Mouse (Mus musculus) lung, adult 2 months (tissue): ENCODE data around the gene March10. TPM values are rescaled to one million over a fixed set of nuclear protein-coding genes. Genes with fewer than 3 reads are reported as not detected.

Experiments
- DNase-seq: peaks from one replicate; pipeline ENCODE4 v3.0.0; 2022
- H3K4me1 ChIP-seq: fragments of 200-500 bp; 2 replicates; pipeline ENCODE4 v1.6.1; 2011; ENCODE audit warnings: low read length; ENCODE audit not compliant: control insufficient read depth, insufficient read depth
- H3K4me3 ChIP-seq: fragments of 200-500 bp; replicated peaks from 2 replicates; pipeline ENCODE3; 2011; ENCODE audit warnings: low read depth, mild to moderate bottlenecking, control low read depth, low read length; ENCODE audit errors: extremely low read depth
- CTCF ChIP-seq: fragments of 200-500 bp; IDR thresholded peaks from 2 replicates; pipeline ENCODE4 v1.5.1; 2011; ENCODE audit warnings: mild to moderate bottlenecking, low read length, control low read depth; ENCODE audit not compliant: insufficient read depth
- POLR2A ChIP-seq: fragments of 200-500 bp; IDR thresholded peaks from 2 replicates; pipeline ENCODE4 v1.6.1; 2011; ENCODE audit warnings: low read depth, mild to moderate bottlenecking, control low read depth, low read length, borderline replicate concordance; ENCODE audit errors: extremely low read depth
- WGBS: fragments of 180-500 bp; shearing (Covaris S2); methylation state at CpG from one replicate; pipeline ENCODE4 v1.1.7; 2018; 5-methylcytosine and 5-hydroxymethylcytosine counted together
- polyA plus RNA-seq: library from polyadenylated mRNA; depleted of rRNA; stranded (reverse); fragments of >200 nt; gene quantifications from 2 replicates; pipeline ENCODE4 v1.2.3, GENCODE M21; 2012

The March10 gene
- polyA plus RNA-seq, 1 experiment = 0.08 TPM

DNA sequence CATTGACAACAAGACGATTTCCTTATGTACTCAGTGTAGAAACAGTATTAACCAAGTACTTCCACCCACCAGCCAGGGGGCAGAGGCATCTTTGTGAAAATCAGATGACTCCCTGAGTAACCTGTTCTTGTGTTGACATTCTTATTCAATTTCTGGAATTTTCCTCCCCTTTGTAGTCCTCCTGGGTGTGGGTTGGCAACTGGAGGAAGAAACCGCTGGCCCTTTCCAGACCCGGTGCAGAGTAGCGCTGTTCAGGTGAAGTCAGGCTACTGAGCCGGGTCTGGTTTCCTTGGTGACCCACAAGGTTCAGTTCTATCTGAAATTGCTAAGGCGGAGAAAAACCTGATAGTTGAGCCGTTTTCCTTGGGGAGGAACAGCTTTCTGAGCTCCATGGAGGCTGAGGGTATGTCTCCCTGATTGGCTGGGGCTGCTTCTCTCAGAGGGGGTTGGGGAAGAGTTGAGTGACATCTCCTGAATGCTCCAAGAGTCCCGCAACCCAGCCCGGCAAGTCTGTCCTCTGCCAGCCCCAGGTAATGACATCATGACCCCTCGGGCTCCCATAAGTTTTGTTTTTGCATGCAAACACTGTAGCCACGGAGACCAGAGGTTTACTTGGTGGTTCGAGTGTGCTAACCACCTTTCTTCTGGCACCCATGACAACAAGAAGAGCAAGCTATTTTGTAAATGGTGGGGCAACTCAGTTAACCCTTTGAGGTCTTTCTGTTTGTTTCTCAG is 6.8 kb downstream of the March10 start:
- no peak for TF ChIP-seq POLR2A
- no peak for TF ChIP-seq CTCF
- Histone ChIP-seq H3K4me1 (no peaks in the 10 kb centered on the region), H3K4me3 (no peak overlapping the region)
- DNase-seq = peak; percentile 34
- WGBS = 55% methylated on average over 12 of the region's 12 CpGs

DNA sequence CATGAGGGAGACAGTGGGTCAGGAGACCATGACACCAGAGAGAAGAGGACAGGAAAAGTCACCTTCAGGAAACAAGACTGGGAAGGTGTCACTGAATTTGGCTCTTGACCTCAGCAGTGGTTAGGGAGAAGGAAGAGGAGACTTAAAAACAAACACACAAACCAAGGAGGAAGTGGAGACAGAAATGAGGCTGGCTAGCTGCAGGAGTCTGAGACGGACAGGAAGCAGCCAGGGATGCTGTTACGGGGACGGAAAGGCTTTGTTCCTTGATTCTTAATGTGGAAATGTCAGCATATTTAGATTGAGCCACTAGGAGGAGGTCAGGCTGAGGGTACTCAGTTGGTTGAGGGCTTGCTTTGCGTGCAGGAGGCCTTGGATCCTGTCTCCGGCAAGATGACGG is 8.9 kb downstream of the March10 start:
- no peak for TF ChIP-seq CTCF
- no peak for TF ChIP-seq POLR2A
- Histone ChIP-seq H3K4me3 (no peak overlapping the region), H3K4me1 (no peaks in the 10 kb centered on the region)
- 49% methylated on average over 6 of the region's 6 CpGs for WGBS
- DNase-seq = no peak

DNA sequence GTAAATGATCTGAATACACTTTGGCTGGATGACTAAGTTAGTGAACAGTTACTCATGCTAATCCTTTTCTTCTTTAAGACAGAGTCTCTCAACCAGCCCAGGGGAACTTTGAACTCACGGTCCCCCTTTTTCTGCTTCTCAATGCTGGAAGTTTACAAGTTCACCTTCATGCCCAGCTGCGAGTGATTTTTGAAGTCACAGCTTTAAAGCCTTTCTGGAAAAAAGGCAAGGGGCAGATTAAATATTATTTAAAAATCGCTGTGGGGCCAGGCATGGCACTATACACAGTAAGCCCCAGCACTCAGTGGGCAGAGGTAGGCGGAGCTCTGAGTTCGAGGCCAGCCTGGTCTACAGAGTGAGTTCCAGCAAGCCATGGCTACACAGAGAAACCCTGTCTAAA is 10.3 kb downstream of the March10 start:
- WGBS = 86% methylated on average over 5 of the region's 5 CpGs
- H3K4me3 ChIP-seq = no peak overlapping the region
- DNase-seq = no peak
- no peaks in the 10 kb centered on the region for H3K4me1 ChIP-seq
- TF ChIP-seq CTCF = no peak
- TF ChIP-seq POLR2A = no peak

DNA sequence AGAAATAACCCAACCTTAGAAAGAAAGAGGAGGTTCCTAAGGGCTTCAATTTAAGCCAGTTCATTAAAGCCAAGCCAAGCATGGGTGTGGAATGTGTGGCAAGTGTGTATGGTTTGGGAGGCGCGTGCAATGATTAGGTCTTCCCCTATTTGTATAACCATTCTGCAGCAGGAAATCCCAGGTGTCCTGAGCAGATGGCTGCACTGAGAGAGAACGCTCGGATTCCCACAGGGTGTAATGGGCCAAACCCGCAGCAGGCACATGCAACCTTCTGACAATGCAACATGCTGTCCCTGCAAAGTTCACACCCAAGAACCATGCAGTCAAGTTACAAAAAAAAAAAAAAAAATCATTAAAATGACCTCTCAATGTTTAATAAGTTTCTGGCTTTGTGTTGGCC is 10.8 kb downstream of the March10 start:
- DNase-seq = no peak
- TF ChIP-seq POLR2A (no peak), CTCF (no peak)
- H3K4me3 ChIP-seq = no peak overlapping the region
- WGBS = 76% methylated on average over 5 of the region's 5 CpGs
- no peaks in the 10 kb centered on the region for H3K4me1 ChIP-seq

DNA sequence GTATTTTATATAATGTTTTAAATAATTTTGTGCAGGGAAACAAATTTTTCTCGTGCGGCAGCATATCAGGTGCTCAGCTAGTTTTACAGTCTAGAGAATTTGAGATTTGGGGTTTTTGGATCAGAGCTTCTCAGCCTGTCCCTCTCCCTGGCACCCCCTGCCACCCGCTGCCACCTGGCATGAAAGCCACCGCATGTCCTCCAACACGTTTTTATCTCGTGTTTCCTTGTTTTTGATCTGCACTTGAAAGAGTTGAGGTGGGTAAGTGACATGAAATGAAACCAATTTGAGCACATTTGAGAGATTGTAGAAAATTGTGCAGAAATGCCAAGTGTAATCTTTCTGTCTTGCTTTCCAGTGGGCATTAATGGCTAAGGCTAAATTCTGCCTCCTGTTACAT is 11.6 kb downstream of the March10 start:
- Histone ChIP-seq H3K4me1 (no peaks in the 10 kb centered on the region), H3K4me3 (no peak overlapping the region)
- WGBS = 68% methylated on average over 6 of the region's 6 CpGs
- TF ChIP-seq POLR2A (no peak), CTCF (no peak)
- no peak for DNase-seq

DNA sequence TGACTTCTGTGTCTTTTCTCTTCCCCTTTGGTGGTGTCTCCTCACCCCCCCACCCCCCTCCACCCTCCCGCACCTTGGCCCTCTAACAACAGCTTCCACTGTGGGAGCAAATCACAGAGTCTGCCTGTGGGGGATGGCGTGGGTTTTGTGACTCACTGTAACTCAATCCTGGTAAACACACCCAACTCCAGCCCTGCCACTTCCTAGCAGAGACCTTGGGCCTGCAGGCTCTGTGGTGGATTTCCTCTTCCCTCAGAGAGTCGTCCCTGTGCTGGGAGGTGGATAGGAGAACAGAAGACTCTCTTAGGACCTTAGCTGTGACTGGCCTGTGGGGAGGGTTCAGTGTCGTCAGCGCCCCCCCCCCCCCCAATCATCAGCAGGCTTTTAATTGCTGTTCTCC is 13.0 kb downstream of the March10 start:
- Histone ChIP-seq H3K4me1 (no peaks in the 10 kb centered on the region), H3K4me3 (no peak overlapping the region)
- TF ChIP-seq POLR2A (no peak), CTCF (no peak)
- 46% methylated on average over 3 of the region's 5 CpGs for WGBS
- no peak for DNase-seq

DNA sequence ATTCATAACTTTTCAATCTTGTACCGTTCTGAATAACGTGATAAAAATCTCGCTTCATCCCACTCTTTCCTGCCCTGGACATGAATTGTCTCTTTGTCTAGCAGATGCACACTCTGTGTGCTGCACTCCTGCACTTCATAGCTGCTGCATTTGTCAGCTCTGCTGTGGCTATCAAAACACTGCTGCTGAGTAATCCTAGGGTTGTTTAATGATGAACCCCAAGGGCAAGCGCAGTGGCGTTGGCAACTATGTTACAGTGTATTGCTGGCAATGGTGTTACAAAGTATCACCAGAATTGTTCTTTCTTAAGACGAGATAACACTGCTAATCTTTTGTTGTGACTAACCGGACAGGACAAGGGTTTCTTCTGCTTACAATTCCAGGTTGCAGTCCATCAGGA is 16.7 kb downstream of the March10 start:
- H3K4me1 ChIP-seq = no peaks in the 10 kb centered on the region
- no peak for TF ChIP-seq POLR2A
- no peak for TF ChIP-seq CTCF
- H3K4me3 ChIP-seq = no peak overlapping the region
- no peak for DNase-seq
- 65% methylated on average over 7 of the region's 7 CpGs for WGBS

DNA sequence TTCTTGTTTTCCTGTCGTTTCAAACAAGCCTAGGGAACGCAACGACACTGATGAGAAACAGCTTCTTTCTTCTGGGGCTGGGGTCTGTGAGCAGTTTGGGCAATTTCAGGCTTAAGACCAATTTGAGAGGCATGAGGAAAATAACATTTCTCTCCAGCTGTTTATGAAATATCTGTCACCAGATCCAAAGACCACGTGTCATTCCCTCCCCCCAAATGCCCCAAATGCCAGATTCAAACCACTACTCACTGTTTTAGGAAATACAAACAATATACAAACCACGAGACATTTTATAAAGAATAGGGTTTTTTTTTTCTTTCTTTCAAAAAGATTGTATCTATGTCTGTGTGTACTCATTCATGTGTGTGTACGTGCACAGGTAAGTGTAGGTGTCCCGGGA is 17.6 kb downstream of the March10 start:
- Histone ChIP-seq H3K4me3 (no peak overlapping the region), H3K4me1 (no peaks in the 10 kb centered on the region)
- no peak for DNase-seq
- 68% methylated on average over 7 of the region's 7 CpGs for WGBS
- TF ChIP-seq CTCF = no peak
- TF ChIP-seq POLR2A = no peak

DNA sequence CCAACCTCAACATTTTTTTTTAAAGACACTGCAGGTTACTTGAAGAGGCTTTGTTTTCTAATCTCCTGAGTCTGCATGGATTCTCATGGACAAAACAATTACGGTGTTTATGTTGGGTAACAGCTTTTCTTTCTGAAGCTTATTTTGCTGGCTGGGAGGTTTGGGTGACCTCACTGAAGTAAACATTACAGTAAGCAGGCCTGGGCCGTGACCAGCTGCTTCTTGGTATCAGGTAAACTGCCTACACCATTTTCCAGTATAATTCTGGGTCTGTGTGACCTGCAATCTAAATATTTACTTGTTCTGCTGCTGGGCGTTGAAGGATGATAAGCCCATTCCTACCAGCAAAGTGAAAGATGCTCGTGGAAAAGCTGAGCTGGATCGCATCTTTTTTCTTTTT is 30.1 kb downstream of the March10 start:
- H3K4me3 ChIP-seq = no peak overlapping the region
- no peak for DNase-seq
- no peak for TF ChIP-seq CTCF
- TF ChIP-seq POLR2A = no peak
- H3K4me1 ChIP-seq = no peaks in the 10 kb centered on the region
- WGBS = 49% methylated on average over 5 of the region's 5 CpGs

DNA sequence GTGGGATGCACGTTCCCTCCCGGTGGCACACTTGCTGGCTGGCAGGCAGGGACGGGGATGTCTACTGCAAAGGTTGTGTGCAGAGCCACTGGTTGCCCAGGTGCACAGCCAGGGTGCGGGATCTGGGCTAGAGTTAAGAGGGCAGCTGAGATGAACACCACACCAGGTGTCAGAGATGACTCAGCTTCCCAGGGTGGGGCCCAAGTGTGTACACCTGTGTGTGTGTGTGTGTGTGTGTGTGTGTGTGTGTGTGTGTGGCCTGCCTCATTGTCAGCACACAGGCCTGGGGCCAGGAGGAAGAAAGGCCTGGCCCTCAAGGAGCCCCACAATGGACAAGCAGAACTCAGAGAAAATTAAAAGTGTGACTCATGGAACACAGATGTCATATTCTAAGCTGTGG is 31.9 kb downstream of the March10 start:
- Histone ChIP-seq H3K4me3 (no peak overlapping the region), H3K4me1 (no peaks in the 10 kb centered on the region)
- TF ChIP-seq POLR2A (no peak), CTCF (no peak)
- 86% methylated on average over 4 of the region's 4 CpGs for WGBS
- DNase-seq = no peak
